Mouse (Mus musculus) gastrocnemius, adult 8-10 months (tissue): ENCODE results near the gene Nrbp1. TPM values are rescaled to one million over a fixed set of nuclear protein-coding genes. Genes with fewer than 3 reads are reported as not detected.

Source experiments
- DNase-seq, 2 experiments: peaks; one replicate each; pipeline ENCODE4 v3.0.0; 2022; ENCODE audit warnings: low spot score in 2 of 2
- total RNA-seq, 4 experiments: library from RNA; stranded (reverse); gene quantifications; 2 replicates each; pipeline ENCODE4 v1.2.4; 2022

Gene Nrbp1
- total RNA-seq, 4 experiments from 2014 or later = 43.9 to 54.8 (median 51.2) TPM

- no peak for DNase-seq
These were observed 17.0 kb downstream of the Nrbp1 start for GRCm38 (mm10) chr5:31257616-31258015.

GRCm38 (mm10) chr5:31266101-31266500 is 25.4 kb downstream of the Nrbp1 start:
- peak in 1 of 2 experiments; percentile 28 for DNase-seq

GRCm38 (mm10) chr5:31267686-31268085 is 27.0 kb downstream of the Nrbp1 start:
- DNase-seq = no peak

DNA sequence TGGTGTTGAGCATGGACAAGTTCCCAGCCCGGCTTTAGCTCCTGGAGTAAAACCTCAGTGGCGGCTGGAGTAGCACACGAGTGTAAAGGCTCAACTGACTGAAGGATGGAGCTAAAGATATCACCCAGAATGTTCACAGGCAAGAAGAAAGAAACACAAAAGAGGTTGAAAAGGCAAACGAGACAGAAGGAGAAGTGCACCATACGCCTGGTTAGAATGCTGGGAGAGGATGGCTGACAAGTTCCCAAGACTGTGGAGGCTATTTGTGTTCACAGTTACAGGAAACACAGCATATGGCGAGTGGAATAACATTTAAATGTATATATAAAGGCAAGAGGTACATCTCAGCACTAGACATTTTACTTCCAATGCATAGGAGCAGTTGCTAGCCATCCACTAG is 32.4 kb downstream of the Nrbp1 start:
- DNase-seq = no peak

DNA sequence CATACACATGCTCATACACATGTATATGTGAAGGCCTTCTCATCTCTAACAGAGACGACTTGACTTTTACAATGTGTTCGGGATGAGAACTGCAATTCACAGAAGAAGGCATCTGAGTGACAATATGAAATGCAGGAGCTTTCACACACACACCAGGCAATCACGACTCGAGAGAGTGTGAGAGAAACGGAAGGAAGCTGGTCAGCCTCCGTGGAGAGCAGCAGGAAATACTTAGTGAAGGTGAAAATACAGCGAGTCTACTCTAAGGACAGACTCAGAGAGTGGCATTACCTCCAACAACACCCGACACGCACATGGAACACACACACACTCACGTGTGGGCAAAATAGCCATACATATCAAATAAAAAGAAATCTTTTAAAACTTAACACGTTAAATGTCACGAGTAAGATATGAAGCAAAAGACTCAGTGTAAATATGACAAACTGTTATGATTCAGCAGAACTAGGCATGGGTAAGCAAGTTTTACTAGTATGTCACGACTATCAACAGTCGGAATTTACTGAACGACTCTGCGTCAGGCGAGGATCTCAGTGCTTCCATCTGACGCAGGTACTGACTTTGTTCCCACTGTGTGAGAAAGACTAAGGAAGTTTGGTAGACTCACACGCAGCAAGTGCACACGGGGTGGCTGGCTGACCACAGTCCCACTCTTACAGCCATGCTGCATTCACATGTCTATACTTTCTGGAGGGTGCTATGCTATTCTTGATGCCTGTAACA is 38.8 kb downstream of the Nrbp1 start:
- no peak for DNase-seq

GRCm38 (mm10) chr5:31288225-31288624 is 47.6 kb downstream of the Nrbp1 start:
- no peak for DNase-seq

DNA sequence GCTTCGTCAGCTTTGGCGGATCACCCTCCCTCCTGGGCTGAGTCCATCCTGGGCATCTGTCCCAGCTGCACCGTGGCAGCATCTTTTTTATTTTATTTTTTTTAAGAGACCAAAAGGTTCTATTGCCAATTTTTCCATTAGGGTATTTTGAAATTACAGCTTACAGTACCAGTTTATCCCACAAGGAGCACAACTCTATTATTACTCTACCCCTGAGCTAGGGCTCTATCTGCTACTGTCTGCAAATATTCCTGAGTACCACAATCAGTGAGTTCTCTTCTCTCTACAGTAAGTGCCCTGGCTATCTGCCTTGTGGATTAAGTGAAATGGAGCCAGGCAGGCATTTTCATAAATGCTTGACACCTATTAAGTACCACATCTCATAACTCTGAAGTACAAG is 48.0 kb downstream of the Nrbp1 start:
- DNase-seq = no peak

DNA sequence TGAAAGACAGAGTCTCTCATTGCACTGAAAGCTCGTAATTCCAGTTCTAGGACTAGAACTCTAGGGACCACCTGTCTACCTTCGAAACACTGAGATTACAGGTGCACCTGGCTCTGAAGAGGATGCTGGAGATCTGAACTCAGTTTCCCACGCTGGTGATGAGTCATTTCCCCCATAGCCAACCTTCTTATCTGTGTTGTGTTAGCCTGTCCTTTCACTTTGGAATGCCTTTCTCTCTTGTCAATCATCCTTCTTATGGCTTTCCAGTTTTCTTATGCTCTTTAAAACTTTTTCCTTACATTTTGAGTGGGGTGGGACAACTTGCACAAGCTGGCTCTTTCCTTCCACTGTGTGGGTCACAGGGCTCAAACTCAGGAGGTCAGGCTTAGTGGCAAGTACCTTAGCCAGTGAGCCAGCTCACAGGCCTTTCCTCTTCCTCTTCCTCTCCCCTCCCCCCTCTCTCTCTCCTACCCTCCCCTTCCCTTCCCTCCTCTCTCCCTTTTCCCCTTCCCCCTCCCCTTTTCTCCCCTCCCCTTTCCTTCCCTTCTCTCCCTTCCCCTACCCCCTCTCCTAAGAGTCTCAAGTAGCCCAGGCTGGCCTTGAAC is 49.1 kb downstream of the Nrbp1 start:
- DNase-seq = no peak

- DNase-seq = peak; percentile 90 to 94
These were observed 50.1 kb downstream of the Nrbp1 start, which contains the start of gene Ift172 for GRCm38 (mm10) chr5:31290521-31291360. Gene Ift172 (minus strand): TSS chr5:31291116.

GRCm38 (mm10) chr5:31291361-31291688 is 50.7 kb downstream of the Nrbp1 start:
- no peak for DNase-seq

DNA sequence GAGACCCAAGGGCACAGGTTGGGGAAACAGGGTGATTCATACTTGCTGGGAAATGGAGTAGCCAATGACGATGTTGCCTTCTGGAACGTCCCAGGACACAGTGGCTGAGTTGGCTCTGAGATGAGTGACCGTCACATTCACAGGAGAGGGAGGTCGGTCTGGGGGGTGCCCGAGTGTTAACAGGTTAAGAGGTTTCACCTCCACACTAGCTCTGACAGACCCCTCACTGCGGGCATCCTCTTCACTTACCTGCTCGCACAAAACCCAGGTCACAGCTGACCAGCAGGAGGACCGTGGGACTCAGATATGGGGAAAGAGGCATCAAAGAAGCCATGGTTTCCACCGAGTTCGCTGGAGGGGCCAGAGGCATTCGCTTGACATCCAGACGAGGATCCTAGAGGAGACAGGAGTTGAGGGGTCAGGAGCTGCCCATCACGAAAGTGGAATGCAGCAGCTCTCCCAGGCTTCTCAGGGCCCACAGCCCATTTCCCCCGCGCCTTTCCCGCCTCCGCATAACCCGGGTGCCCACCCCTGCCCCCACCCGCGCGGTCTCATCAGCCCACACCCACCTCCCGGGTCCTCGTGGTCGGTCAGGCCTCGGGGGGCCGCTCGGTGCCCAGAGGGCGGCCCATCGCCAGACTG is 54.4 kb downstream of the Nrbp1 start:
- no peak for DNase-seq

DNA sequence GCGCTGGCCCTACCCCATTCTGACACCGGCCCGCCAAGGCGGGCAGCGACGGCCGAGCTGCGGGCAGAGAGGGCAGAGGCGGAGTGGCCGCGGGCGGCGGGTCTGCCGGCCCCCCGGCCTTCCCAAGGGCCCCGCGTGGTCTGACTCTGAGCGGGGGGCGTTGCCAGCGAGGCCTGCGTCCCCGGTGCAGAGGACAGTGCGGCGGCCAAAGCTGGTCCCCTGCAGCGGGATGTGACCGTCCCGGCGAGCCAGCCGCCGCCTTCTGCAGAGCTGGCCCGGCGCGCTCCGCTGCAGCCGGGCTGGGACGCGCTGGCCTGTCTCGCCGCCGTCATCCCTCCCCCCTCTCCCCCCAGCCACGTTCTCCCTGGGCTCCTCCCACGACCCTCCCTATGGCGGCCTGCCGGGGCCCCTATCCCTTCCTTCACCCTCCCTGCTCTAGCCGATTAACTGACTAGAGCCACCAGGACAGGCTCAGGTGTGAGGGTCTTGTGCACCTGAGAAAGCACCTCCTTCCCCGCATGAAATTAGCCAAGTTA is 55.0 kb downstream of the Nrbp1 start, which contains the start of gene Fndc4:
Fndc4 (minus strand) TSS at position 475 of the 536 bp plus-strand sequence.
- no peak for DNase-seq

- no peak for DNase-seq
These were observed 56.5 kb downstream of the Nrbp1 start, which contains the start of gene Gckr for GRCm38 (mm10) chr5:31297047-31297757. Gene Gckr (plus strand): TSS chr5:31297443.

DNA sequence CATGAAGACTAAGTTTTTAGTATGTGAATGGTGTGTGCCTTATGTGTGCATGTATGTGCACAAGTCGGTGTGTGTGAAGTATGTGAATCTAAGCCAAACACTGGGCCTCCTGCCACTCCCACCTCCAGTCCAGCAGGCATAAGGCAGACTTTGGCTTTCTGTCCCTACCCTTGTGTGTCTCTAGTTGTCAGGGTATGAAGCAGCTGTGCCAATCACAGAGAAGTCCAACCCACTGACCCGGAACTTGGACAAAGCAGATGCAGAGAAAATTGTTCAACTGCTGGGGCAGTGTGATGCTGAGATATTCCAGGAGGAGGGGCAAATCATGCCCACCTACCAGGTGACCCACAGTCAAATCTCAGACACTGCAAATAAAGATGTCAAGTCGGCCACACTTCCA is 57.3 kb downstream of the Nrbp1 start:
- DNase-seq = no peak

- DNase-seq = no peak
These were observed 57.8 kb downstream of the Nrbp1 start for GRCm38 (mm10) chr5:31298486-31298885.

Other genes with a start within 250 kb of the Nrbp1 start
- gene Atraid, start 192.6 kb upstream of the Nrbp1 start, total RNA-seq = 10 to 100 TPM; 41.9 to 51.2 (median 47.9) TPM
- 1 to 10 TPM; 6.1 to 7.9 (median 6.7) TPM for gene Slc5a6, start 191.9 kb upstream of the Nrbp1 start, total RNA-seq
- gene Cad, start 186.1 kb upstream of the Nrbp1 start, total RNA-seq = 10 to 100 TPM; 25.5 to 30.8 (median 27.9) TPM
- gene Dnajc5g, start 134.6 kb upstream of the Nrbp1 start, total RNA-seq = not detected
- under 1 TPM in 2 of 4 experiments, not detected in 2; 0.18 to 0.24 TPM for gene Slc30a3, start 132.6 kb upstream of the Nrbp1 start, total RNA-seq
- gene Trim54, start 124.2 kb upstream of the Nrbp1 start, total RNA-seq = 100 to 1,000 TPM; 420 to 527 (median 441) TPM
- not detected for gene Ucn, start 102.0 kb upstream of the Nrbp1 start, total RNA-seq
- 10 to 100 TPM; 19.2 to 26.8 (median 22.7) TPM for gene Mpv17, start 86.6 kb upstream of the Nrbp1 start, total RNA-seq
- under 1 TPM; 0.15 to 0.56 (median 0.29) TPM for gene Gm29609, start 61.0 kb upstream of the Nrbp1 start, total RNA-seq
- gene Gtf3c2, start 60.7 kb upstream of the Nrbp1 start, total RNA-seq = 10 to 100 TPM; 20.5 to 28.0 (median 23.2) TPM
- gene Snx17, start 47.6 kb upstream of the Nrbp1 start, total RNA-seq = 10 to 100 TPM; 31.3 to 35.8 (median 31.7) TPM
- gene Eif2b4, start 47.4 kb upstream of the Nrbp1 start, total RNA-seq = 10 to 100 TPM; 42.1 to 68.2 (median 50.8) TPM
- gene Zfp513, start 38.6 kb upstream of the Nrbp1 start, total RNA-seq = 10 to 100 TPM in 1 of 4 experiments, 1 to 10 TPM in 3; 6.5 to 12.3 (median 8.5) TPM
- 10 to 100 TPM; 38.2 to 49.9 (median 45.2) TPM for gene Ppm1g, start 20.2 kb upstream of the Nrbp1 start, total RNA-seq
- not detected for gene Gm9970, start 368 bp downstream of the Nrbp1 start, total RNA-seq
- gene Krtcap3, start 10.8 kb downstream of the Nrbp1 start, total RNA-seq = 1 to 10 TPM in 3 of 4 experiments, under 1 TPM in 1; 0.68 to 1.4 (median 1.2) TPM
- gene Ift172, start 50.3 kb downstream of the Nrbp1 start, total RNA-seq = 10 to 100 TPM; 24.6 to 32.9 (median 28.6) TPM
- gene Fndc4, start 55.2 kb downstream of the Nrbp1 start, total RNA-seq = 1 to 10 TPM; 1.1 to 2.0 (median 1.2) TPM
- not detected for gene Gckr, start 56.6 kb downstream of the Nrbp1 start, total RNA-seq
- 10 to 100 TPM; 11.5 to 14.3 (median 12.8) TPM for gene Zfp512, start 211.6 kb downstream of the Nrbp1 start, total RNA-seq
- gene 4930548H24Rik, start 244.9 kb downstream of the Nrbp1 start, total RNA-seq = not detected